Mouse (Mus musculus) forebrain, embryonic 12.5 days (tissue): ENCODE results near the gene Sec24c. TPM values are rescaled to one million over a fixed set of nuclear protein-coding genes. Genes with fewer than 3 reads are reported as not detected.
A peak's percentile ranks its signal among the peaks of the same experiment; 100 is the strongest.

ENCODE experiments used
- ATAC-seq: fragments of 200-750 bp; cut with Nextera tagmentation; 2 replicates; pipeline ENCODE4 v1.8.0; 2017; ENCODE audit warnings: moderate TSS enrichment; ENCODE audit not compliant: low FRiP score
- H3K27ac ChIP-seq: fragments of 300-500 bp; sonication (generic); 2 replicates; pipeline ENCODE4 v1.5.1; 2016; ENCODE audit warnings: mild to moderate bottlenecking
- H3K27me3 ChIP-seq: fragments of 300-500 bp; sonication (generic); 2 replicates; pipeline ENCODE4 v1.6.1; 2016; ENCODE audit warnings: mild to moderate bottlenecking
- H3K36me3 ChIP-seq: fragments of 300-500 bp; sonication (generic); replicated peaks from 2 replicates; pipeline ENCODE4 v1.6.1; 2016; ENCODE audit warnings: mild to moderate bottlenecking
- H3K4me1 ChIP-seq: fragments of 300-500 bp; sonication (generic); 2 replicates; pipeline ENCODE4 v1.6.1; 2016
- H3K4me2 ChIP-seq: fragments of 300-500 bp; sonication (generic); 2 replicates; pipeline ENCODE4 v1.6.1; 2016; ENCODE audit warnings: mild to moderate bottlenecking, moderate library complexity
- H3K4me3 ChIP-seq: fragments of 300-500 bp; sonication (generic); replicated peaks from 2 replicates; pipeline ENCODE4 v1.5.1; 2016; ENCODE audit warnings: mild to moderate bottlenecking
- H3K9ac ChIP-seq: fragments of 300-500 bp; sonication (generic); 2 replicates; pipeline ENCODE4 v1.6.1; 2016; ENCODE audit warnings: mild to moderate bottlenecking
- H3K9me3 ChIP-seq: fragments of 300-500 bp; sonication (generic); 2 replicates; pipeline ENCODE4 v1.6.1; 2016
- WGBS: fragments of 180-500 bp; shearing (Covaris S2); methylation state at CpG from one replicate; pipeline ENCODE4 v1.1.7; 2016; 5-methylcytosine and 5-hydroxymethylcytosine counted together
- polyA plus RNA-seq: library from polyadenylated mRNA; unstranded; fragments of >200 nt; fragmentation: Nextera tagmentation; extraction: Ambion mirVana; gene quantifications from 2 replicates; pipeline ENCODE4 v1.2.1, GENCODE M21; 2016

The Sec24c gene
- polyA plus RNA-seq, 1 experiment from 2014 or later = 87.6 TPM

DNA sequence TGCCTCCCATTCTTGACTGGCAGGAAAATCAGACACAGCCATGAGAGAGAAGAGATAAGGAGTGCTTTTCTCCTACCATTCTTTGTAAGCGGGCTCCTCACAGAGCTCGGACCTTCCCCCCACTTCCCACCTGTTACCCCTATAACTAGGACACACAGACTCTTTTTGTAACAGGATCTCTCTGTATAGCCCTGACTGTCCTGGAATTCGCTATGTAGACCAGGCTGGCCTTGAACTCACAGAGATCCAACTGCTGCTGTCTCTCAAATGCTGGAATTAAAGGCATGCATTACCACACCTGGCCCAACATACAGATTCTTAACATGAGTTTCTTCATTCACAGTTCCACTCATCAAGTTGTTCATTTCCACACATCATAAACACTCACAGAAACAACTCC, 11.4 kb upstream of the Sec24c start:
- peaks cover 13% of the 10 kb centered on the region for H3K4me1 ChIP-seq
- WGBS = 87% methylated on average over 3 of the region's 3 CpGs
- H3K27ac ChIP-seq = no peak overlapping the region
- no peak for ATAC-seq
- H3K27me3 ChIP-seq = peaks cover 40% of the 10 kb centered on the region
- H3K9ac ChIP-seq = no peak overlapping the region
- H3K4me2 ChIP-seq = no peak overlapping the region
- no peaks in the 10 kb centered on the region for H3K9me3 ChIP-seq
- H3K36me3 ChIP-seq = no peaks in the 10 kb centered on the region
- H3K4me3 ChIP-seq = no peak overlapping the region

DNA sequence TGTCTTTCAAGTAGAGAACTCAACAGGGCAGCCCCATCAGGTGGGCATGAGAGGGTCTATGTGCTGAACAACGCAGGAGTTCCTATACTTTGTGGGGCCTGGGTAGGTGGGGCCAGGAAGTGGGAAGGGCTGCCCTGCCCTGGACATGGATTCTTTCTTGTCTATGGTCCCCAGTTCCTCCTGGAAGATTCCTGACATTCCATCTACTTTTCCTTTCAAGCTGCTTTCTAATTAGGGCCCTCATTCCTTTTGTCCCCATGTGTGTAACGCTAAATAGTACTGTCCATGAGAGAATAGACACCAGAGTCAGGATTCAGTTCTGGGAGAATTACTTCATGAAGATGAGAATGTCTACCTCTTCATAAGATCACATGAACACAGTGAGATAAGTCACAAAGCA, 10.5 kb upstream of the Sec24c start:
- Histone ChIP-seq H3K4me3 (no peak overlapping the region), H3K36me3 (no peaks in the 10 kb centered on the region), H3K27me3 (peaks cover 48% of the 10 kb centered on the region), H3K9ac (no peak overlapping the region), H3K4me2 (no peak overlapping the region), H3K9me3 (no peaks in the 10 kb centered on the region), H3K27ac (no peak overlapping the region), H3K4me1 (peaks cover 13% of the 10 kb centered on the region)
- WGBS = 82% methylated on average over 2 of the region's 2 CpGs
- ATAC-seq = no peak

DNA sequence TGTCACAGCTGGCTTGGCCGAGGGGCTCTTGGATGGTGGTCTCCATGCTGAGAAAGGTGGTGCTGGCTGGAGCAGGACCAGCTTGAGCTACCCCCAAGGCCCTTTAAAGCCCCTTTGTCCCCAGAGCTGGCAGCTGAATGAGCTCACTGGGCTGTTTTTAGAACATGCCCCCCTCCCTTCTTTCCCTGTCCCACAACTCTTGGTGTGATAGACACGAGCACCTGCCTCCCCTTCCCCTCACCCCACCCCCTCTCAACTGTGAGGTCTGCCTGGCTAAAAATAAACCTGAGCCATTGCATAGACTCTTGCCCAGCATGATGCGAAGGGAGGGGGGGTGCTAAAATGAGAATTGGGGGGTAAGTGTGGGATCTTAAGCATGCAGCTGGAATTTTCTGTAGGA, 9.7 kb upstream of the Sec24c start:
- no peak overlapping the region for H3K9ac ChIP-seq
- H3K9me3 ChIP-seq = no peaks in the 10 kb centered on the region
- no peak overlapping the region for H3K4me2 ChIP-seq
- H3K36me3 ChIP-seq = no peaks in the 10 kb centered on the region
- no peak overlapping the region for H3K27ac ChIP-seq
- peaks cover 54% of the 10 kb centered on the region for H3K27me3 ChIP-seq
- no peak for ATAC-seq
- H3K4me3 ChIP-seq = no peak overlapping the region
- H3K4me1 ChIP-seq = peaks cover 13% of the 10 kb centered on the region
- WGBS = 25% methylated on average over 3 of the region's 3 CpGs

DNA sequence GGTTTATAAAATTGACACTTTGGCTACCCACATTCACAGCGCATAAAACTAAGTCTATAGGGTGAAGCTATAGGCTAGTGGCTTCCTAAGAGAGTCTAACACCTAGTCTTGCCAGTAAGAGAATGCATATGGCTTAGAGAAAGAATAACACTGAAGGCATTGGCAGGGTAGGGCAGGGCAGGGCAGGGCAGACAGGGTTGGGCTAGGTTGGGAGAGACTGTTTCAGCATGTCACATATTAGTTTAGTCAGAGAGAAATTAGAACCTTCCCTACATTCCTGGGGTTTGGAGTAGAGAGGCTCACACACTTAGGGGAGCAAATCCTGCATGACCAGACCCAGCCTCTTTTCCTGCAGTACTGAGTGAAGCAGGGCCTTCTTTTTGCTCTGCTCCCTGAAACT, 6.6 kb upstream of the Sec24c start:
- Histone ChIP-seq H3K27ac (no peak overlapping the region), H3K9ac (no peak overlapping the region), H3K4me1 (peaks cover under 1% of the 10 kb centered on the region; the same call in 1 of the 2 replicates), H3K4me3 (no peak overlapping the region), H3K9me3 (no peaks in the 10 kb centered on the region), H3K27me3 (peaks cover 52% of the 10 kb centered on the region), H3K4me2 (no peak overlapping the region), H3K36me3 (no peaks in the 10 kb centered on the region)
- ATAC-seq = no peak
- WGBS = 76% methylated on average over 1 of the region's 1 CpGs

DNA sequence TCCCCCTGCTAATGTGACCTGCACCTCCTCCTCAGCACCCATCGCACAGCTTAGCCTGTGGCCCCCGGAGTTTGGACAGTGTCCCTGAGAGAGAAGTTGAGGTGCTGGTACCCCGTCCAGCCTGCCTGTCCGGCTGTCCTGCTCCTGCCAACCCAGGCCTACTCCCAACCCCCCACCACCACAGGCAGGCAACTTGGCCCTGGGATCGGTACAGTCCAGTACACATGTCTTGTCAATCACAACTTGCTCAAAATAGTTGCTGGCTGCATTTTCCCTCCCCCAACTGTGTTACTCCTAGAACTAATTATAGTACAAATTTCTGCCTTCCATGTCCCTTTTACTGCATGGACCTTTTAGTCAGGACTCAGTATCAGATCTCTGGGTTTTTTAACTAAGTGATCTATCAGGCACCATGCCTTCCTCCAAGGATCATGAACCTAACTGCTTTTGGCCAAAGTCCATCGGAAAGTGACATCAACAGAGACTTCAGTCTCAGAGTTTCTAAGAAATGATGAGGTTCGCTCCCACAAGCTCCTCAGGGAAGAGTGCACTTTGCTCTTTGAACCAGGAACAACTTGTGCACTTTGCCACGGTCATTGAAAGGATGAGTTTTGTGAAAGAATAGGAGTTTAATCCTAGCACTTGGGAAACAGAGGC, 5.8 kb upstream of the Sec24c start, which contains the start of gene Synpo2l:
Gene Synpo2l, minus strand, starts transcription at position 201 of the 657 bp plus-strand sequence.
- Histone ChIP-seq H3K9me3 (no peaks in the 10 kb centered on the region), H3K27ac (no peak within 1 kb of the TSS), H3K4me2 (no peak within 1 kb of the TSS), H3K4me1 (no peaks in the 10 kb centered on the region), H3K4me3 (no peak within 1 kb of the TSS), H3K36me3 (no peaks in the 10 kb centered on the region), H3K27me3 (peaks cover 44% of the 10 kb centered on the region), H3K9ac (no peak within 1 kb of the TSS)
- ATAC-seq = no peak
- WGBS = 91% methylated on average over 8 of the region's 8 CpGs

DNA sequence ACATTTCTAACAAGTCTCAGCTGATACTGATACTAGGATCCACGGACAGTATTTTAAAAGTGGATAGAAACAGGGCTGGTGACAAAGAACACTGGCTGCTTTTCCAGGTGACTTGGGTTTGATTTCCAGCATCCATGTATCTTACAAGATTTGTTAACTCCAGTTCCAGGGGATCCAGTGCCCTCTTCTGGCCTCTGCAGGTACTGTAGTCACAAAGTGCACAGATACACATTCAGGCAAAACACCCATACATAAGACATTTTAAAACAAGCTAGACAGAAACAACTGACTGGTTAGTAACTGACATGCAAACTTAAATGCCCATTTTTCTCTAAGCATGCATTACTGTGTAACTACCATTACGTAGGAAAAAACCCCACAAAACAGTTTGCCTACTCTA, 1.1 kb upstream of the Sec24c start:
- Histone ChIP-seq H3K4me3 (no peak overlapping the region), H3K4me2 (no peak overlapping the region), H3K4me1 (peaks cover 14% of the 10 kb centered on the region), H3K27ac (no peak overlapping the region), H3K27me3 (peaks cover 20% of the 10 kb centered on the region; the same call in 1 of the 2 replicates), H3K9me3 (no peaks in the 10 kb centered on the region), H3K36me3 (peaks cover 22% of the 10 kb centered on the region), H3K9ac (no peak overlapping the region)
- WGBS = 93% methylated on average over 2 of the region's 2 CpGs
- ATAC-seq = no peak

DNA sequence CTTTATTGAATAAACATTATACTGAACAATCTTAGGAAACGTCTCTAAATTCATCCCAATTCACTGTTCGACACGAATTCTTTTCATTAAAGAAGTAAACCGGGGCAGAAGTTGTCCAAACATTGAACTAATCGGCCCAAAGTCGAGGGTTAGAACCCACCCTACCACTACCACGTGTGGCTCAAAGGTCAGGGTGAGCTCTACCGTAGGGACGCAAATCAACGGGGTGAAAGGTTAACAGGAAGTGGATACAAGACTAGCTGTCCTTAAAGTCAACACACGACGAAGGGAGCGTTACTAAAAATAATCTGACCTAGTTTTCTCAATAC, 409 bp upstream of the Sec24c start:
- peaks cover 14% of the 10 kb centered on the region; the same call in 1 of the 2 replicates for H3K27me3 ChIP-seq
- H3K9me3 ChIP-seq = no peaks in the 10 kb centered on the region
- H3K4me3 ChIP-seq = peak overlapping the region; percentile 80
- H3K4me2 ChIP-seq = peak overlapping the region; percentile 70
- H3K4me1 ChIP-seq = peaks cover 14% of the 10 kb centered on the region
- 13% methylated on average over 13 of the region's 13 CpGs for WGBS
- peaks cover 29% of the 10 kb centered on the region for H3K36me3 ChIP-seq
- peak; percentile 78 for ATAC-seq
- no peak overlapping the region for H3K9ac ChIP-seq
- no peak overlapping the region for H3K27ac ChIP-seq

DNA sequence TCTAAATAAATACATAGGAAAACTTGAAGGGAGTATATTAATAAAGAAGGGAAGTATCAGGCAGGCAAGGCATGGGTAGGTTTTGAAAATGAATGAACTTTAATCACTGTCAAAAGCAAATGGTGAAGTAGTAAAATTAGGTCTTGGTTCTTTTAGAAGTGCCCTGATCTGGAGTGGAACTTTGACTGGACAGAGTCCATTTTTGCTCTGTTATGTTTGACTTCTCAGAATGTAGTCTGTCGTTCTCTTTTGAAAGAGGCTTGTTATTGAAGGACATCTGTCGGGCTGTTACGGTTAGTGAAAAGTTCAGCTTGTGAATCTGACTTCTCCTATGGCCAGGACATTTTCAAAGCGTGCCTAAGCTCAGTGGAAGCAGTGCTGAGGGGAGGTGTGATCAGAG, 3.8 kb downstream of the Sec24c start:
- Histone ChIP-seq H3K9me3 (no peaks in the 10 kb centered on the region), H3K27ac (no peak overlapping the region), H3K4me1 (peaks cover 14% of the 10 kb centered on the region), H3K36me3 (peaks cover 70% of the 10 kb centered on the region), H3K4me3 (no peak overlapping the region), H3K9ac (no peak overlapping the region), H3K27me3 (no peaks in the 10 kb centered on the region), H3K4me2 (no peak overlapping the region)
- no peak for ATAC-seq
- WGBS = 94% methylated on average over 4 of the region's 4 CpGs

DNA sequence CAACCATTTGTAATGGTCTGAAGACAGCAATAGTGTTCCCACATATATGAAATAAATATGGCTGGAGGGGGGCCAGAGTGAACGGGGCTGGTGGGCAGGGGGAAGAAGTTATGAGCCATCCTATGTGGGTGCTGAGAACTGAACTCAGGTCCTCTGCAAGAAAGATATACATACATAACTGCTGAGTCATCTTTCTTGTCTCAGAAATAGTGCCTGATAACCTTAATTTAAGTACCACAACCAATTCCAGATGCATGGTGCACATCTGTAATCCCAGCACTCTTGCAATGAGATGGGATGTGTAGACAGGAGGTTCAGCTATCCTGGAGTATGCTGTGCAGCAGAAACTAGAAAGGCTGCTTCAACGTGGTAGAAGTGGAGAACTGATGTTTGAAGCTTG, 7.6 kb downstream of the Sec24c start:
- Histone ChIP-seq H3K9ac (no peak overlapping the region), H3K9me3 (no peaks in the 10 kb centered on the region), H3K36me3 (peaks cover 96% of the 10 kb centered on the region), H3K27me3 (no peaks in the 10 kb centered on the region), H3K4me3 (no peak overlapping the region), H3K4me1 (no peaks in the 10 kb centered on the region), H3K27ac (no peak overlapping the region), H3K4me2 (no peak overlapping the region)
- no peak for ATAC-seq
- WGBS = 95% methylated on average over 2 of the region's 2 CpGs

DNA sequence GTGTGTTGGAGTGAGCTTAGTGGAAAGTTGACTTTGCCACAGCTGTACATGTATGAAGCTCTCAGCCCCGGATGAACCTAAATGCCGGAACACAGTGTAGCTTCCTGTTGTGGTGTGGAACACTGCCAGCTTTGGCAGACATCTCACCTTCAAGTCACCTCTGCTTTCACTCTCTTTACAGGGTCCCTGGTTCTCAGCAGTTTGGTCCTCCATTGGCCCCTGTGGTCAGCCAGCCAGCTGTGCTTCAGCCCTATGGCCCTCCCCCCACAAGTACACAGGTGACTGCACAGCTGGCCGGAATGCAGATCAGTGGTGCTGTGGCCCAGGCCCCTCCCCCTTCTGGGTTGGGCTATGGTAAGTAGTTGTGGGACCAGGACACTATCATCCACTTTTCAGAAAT, 8.4 kb downstream of the Sec24c start:
- peaks cover 97% of the 10 kb centered on the region for H3K36me3 ChIP-seq
- WGBS = 79% methylated on average over 3 of the region's 3 CpGs
- H3K4me3 ChIP-seq = no peak overlapping the region
- no peak overlapping the region for H3K9ac ChIP-seq
- no peaks in the 10 kb centered on the region for H3K9me3 ChIP-seq
- no peaks in the 10 kb centered on the region for H3K27me3 ChIP-seq
- no peak overlapping the region for H3K27ac ChIP-seq
- no peaks in the 10 kb centered on the region for H3K4me1 ChIP-seq
- H3K4me2 ChIP-seq = no peak overlapping the region
- ATAC-seq = no peak

DNA sequence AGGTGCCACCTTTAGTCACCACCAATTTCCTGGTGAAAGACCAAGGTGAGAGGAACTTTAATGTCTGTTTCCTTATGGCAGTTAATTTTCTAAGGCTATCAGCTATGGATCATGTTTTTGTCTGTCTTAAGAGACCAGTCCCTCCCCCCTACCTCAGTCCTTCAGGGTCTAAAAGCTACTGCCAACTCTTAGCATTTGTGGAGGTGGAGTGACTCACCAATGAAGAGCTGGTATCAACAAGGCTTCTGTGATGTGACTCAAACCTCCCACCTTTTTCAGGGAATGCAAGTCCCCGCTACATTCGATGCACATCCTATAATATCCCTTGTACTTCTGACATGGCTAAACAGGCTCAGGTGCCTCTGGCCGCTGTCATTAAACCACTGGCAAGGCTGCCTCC, 12.5 kb downstream of the Sec24c start:
- 97% methylated on average over 3 of the region's 3 CpGs for WGBS
- ATAC-seq = no peak
- Histone ChIP-seq H3K4me2 (no peak overlapping the region), H3K9me3 (no peaks in the 10 kb centered on the region), H3K27me3 (no peaks in the 10 kb centered on the region), H3K4me3 (no peak overlapping the region), H3K36me3 (peaks cover 99% of the 10 kb centered on the region), H3K4me1 (no peaks in the 10 kb centered on the region), H3K27ac (no peak overlapping the region), H3K9ac (no peak overlapping the region)

DNA sequence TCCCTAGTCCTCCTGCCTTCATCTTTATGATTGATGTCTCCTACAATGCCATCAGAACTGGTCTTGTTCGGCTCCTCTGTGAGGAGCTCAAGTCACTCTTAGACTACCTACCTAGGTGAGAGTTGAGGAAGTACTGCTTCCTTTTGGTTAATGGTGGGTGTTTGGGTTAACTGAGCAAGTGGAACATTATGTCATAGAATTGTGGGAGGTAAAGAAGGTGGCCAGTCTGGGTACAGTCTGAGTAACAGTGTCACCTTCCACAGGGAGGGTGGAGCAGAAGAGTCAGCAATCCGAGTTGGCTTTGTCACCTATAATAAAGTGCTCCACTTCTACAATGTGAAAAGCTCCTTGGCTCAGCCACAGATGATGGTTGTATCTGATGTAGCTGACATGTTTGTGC, 14.9 kb downstream of the Sec24c start:
- Histone ChIP-seq H3K4me3 (no peak overlapping the region), H3K9ac (no peak overlapping the region), H3K27ac (no peak overlapping the region), H3K4me1 (no peaks in the 10 kb centered on the region), H3K27me3 (no peaks in the 10 kb centered on the region), H3K36me3 (peaks cover 98% of the 10 kb centered on the region), H3K9me3 (no peaks in the 10 kb centered on the region), H3K4me2 (no peak overlapping the region)
- no peak for ATAC-seq
- 91% methylated on average over 2 of the region's 2 CpGs for WGBS

DNA sequence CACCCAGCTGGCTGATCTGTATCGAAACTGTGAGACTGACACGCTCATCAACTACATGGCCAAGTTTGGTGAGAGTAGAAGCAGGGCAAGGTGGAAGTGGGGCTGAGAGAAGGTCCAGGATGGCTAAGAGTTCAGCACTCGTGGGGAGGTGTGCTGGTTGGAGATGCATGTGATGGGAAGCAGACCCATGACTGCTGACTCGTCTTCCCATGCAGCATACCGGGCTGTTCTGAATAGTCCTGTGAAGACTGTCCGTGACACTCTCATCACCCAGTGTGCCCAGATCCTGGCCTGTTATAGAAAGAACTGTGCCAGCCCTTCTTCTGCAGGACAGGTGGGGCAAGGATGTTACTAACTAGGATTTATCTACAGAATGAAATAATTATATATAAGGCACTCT, 17.7 kb downstream of the Sec24c start:
- no peak overlapping the region for H3K4me3 ChIP-seq
- peaks cover 19% of the 10 kb centered on the region for H3K4me1 ChIP-seq
- H3K36me3 ChIP-seq = peaks cover 73% of the 10 kb centered on the region
- no peaks in the 10 kb centered on the region for H3K27me3 ChIP-seq
- 95% methylated on average over 6 of the region's 6 CpGs for WGBS
- H3K9ac ChIP-seq = no peak overlapping the region
- no peak for ATAC-seq
- H3K4me2 ChIP-seq = no peak overlapping the region
- no peak overlapping the region for H3K27ac ChIP-seq
- no peaks in the 10 kb centered on the region for H3K9me3 ChIP-seq
